Mouse (Mus musculus) liver, embryonic 15.5 days (tissue): Measurements from ENCODE around the gene Ccdc71. TPM values are rescaled to one million over a fixed set of nuclear protein-coding genes. Genes with fewer than 3 reads are reported as not detected.
A peak's percentile ranks its signal among the peaks of the same experiment; 100 is the strongest.

Experiments
- ATAC-seq: fragments of 200-750 bp; cut with Nextera tagmentation; 2 replicates; pipeline ENCODE4 v1.8.0; 2017; ENCODE audit warnings: moderate number of reproducible peaks, mild to moderate bottlenecking, moderate library complexity; ENCODE audit not compliant: insufficient read depth
- H3K27ac ChIP-seq: fragments of 300-500 bp; sonication (generic); replicated peaks from 2 replicates; pipeline ENCODE4 v1.5.1; 2015; ENCODE audit warnings: mild to moderate bottlenecking, inconsistent platforms
- H3K27me3 ChIP-seq: fragments of 300-500 bp; sonication (generic); 2 replicates; pipeline ENCODE4 v1.6.1; 2015; ENCODE audit warnings: mild to moderate bottlenecking, inconsistent platforms
- H3K36me3 ChIP-seq: fragments of 300-500 bp; sonication (generic); replicated peaks from 2 replicates; pipeline ENCODE4 v1.6.1; 2015; ENCODE audit warnings: moderate library complexity, mild to moderate bottlenecking, inconsistent platforms
- H3K4me1 ChIP-seq: fragments of 300-500 bp; sonication (generic); replicated peaks from 2 replicates; pipeline ENCODE4 v1.6.1; 2015; ENCODE audit warnings: inconsistent platforms
- H3K4me2 ChIP-seq: fragments of 300-500 bp; sonication (generic); 2 replicates; pipeline ENCODE4 v1.6.1; 2015; ENCODE audit warnings: moderate library complexity, mild to moderate bottlenecking, inconsistent platforms
- H3K4me3 ChIP-seq: fragments of 300-500 bp; sonication (generic); replicated peaks from 2 replicates; pipeline ENCODE4 v1.5.1; 2015; ENCODE audit warnings: mild to moderate bottlenecking, inconsistent platforms
- H3K9ac ChIP-seq: fragments of 300-500 bp; sonication (generic); 2 replicates; pipeline ENCODE4 v1.6.1; 2015; ENCODE audit warnings: moderate library complexity, mild to moderate bottlenecking, inconsistent platforms
- H3K9me3 ChIP-seq: fragments of 300-500 bp; sonication (generic); replicated peaks from 2 replicates; pipeline ENCODE4 v1.6.1; 2016; ENCODE audit warnings: inconsistent platforms
- WGBS: fragments of 180-500 bp; shearing (Covaris S2); methylation state at CpG from one replicate; pipeline ENCODE4 v1.1.7; 2015; ENCODE audit warnings: mixed read lengths; ENCODE audit not compliant: insufficient replicate concordance; 5-methylcytosine and 5-hydroxymethylcytosine counted together
- polyA plus RNA-seq: library from polyadenylated mRNA; unstranded; fragments of >200 nt; fragmentation: Nextera tagmentation; extraction: Ambion mirVana; gene quantifications from 2 replicates; pipeline ENCODE4 v1.2.1, GENCODE M21; 2015

Gene Ccdc71
- polyA plus RNA-seq, 1 experiment from 2014 or later: 18.7 TPM

- Histone ChIP-seq H3K4me2 (peak within 1 kb of the TSS; percentile 90), H3K4me3 (peak within 1 kb of the TSS; percentile 81), H3K4me1 (peaks cover 26% of the 10 kb centered on the region), H3K27me3 (no peaks in the 10 kb centered on the region), H3K36me3 (peaks cover 37% of the 10 kb centered on the region), H3K27ac (peak within 1 kb of the TSS; percentile 87), H3K9me3 (no peaks in the 10 kb centered on the region), H3K9ac (peak within 1 kb of the TSS; percentile 83)
- under 1% methylated on average over 37 of the region's 37 CpGs for WGBS
- peak; percentile 92 for ATAC-seq
Measured at GRCm38 (mm10) chr9:108507619-108508434, 47.5 kb downstream of the Ccdc71 start, which contains the start of gene Qars. TSS of gene Qars (plus strand) at chr9:108507706.

GRCm38 (mm10) chr9:108508776-108509175 is 48.4 kb downstream of the Ccdc71 start:
- ATAC-seq: no peak
- peak overlapping the region; percentile 90 for H3K4me2 ChIP-seq
- H3K4me3 ChIP-seq: peak overlapping the region; percentile 81
- H3K9ac ChIP-seq: peak overlapping the region; percentile 83
- 60% methylated on average over 7 of the region's 7 CpGs for WGBS
- H3K27me3 ChIP-seq: no peaks in the 10 kb centered on the region
- H3K36me3 ChIP-seq: peaks cover 44% of the 10 kb centered on the region
- H3K27ac ChIP-seq: peak overlapping the region; percentile 87; the same call in 1 of the 2 replicates
- no peaks in the 10 kb centered on the region for H3K9me3 ChIP-seq
- peaks cover 26% of the 10 kb centered on the region for H3K4me1 ChIP-seq

Other genes with a start within 250 kb of the Ccdc71 start
- gene Dag1, start 196.6 kb upstream of the Ccdc71 start, polyA plus RNA-seq: 16.0 and 18.2 TPM in 2 replicates
- gene Nicn1, start 170.1 kb upstream of the Ccdc71 start, polyA plus RNA-seq: 5.8 and 6.7 TPM in 2 replicates
- 11.9 and 13.3 TPM in 2 replicates for gene Amt, start 163.7 kb upstream of the Ccdc71 start, polyA plus RNA-seq
- 190 and 202 TPM in 2 replicates for gene Rhoa, start 154.4 kb upstream of the Ccdc71 start, polyA plus RNA-seq
- gene Tcta, start 154.4 kb upstream of the Ccdc71 start, polyA plus RNA-seq: 14.1 and 14.4 TPM in 2 replicates
- 6,133 and 6,280 TPM in 2 replicates for gene Gpx1, start 121.6 kb upstream of the Ccdc71 start, polyA plus RNA-seq
- 65.1 and 76.5 TPM in 2 replicates for gene Usp4, start 112.7 kb upstream of the Ccdc71 start, polyA plus RNA-seq
- 0.41 and 0.86 TPM in 2 replicates for gene 1700102P08Rik, start 67.7 kb upstream of the Ccdc71 start, polyA plus RNA-seq
- 0.03 and 0.17 TPM in 2 replicates for gene Ccdc36, start 32.0 kb upstream of the Ccdc71 start, polyA plus RNA-seq
- gene BC048562, start 24.0 kb upstream of the Ccdc71 start, polyA plus RNA-seq: not detected in 2 replicates
- 12.5 and 15.9 TPM in 2 replicates for gene Klhdc8b, start 1.1 kb downstream of the Ccdc71 start, polyA plus RNA-seq
- 8.5 and 9.0 TPM in 2 replicates for gene Lamb2, start 19.2 kb downstream of the Ccdc71 start, polyA plus RNA-seq
- 26.1 and 31.1 TPM in 2 replicates for gene Usp19, start 30.1 kb downstream of the Ccdc71 start, polyA plus RNA-seq
- gene Qars, start 47.2 kb downstream of the Ccdc71 start, polyA plus RNA-seq: 52.6 and 61.9 TPM in 2 replicates
- 43.0 and 43.5 TPM in 2 replicates for gene Qrich1, start 56.3 kb downstream of the Ccdc71 start, polyA plus RNA-seq
- 91.3 and 93.7 TPM in 2 replicates for gene Impdh2, start 99.8 kb downstream of the Ccdc71 start, polyA plus RNA-seq
- 25.6 and 26.2 TPM in 2 replicates for gene Ndufaf3, start 106.9 kb downstream of the Ccdc71 start, polyA plus RNA-seq
- gene Dalrd3, start 109.4 kb downstream of the Ccdc71 start, polyA plus RNA-seq: 29.2 and 34.2 TPM in 2 replicates
- gene Wdr6, start 118.2 kb downstream of the Ccdc71 start, polyA plus RNA-seq: 11.4 and 12.1 TPM in 2 replicates
- 0.36 and 0.41 TPM in 2 replicates for gene P4htm, start 137.1 kb downstream of the Ccdc71 start, polyA plus RNA-seq
- 29.7 and 32.3 TPM in 2 replicates for gene Arih2, start 188.9 kb downstream of the Ccdc71 start, polyA plus RNA-seq
- gene Slc25a20, start 201.6 kb downstream of the Ccdc71 start, polyA plus RNA-seq: 25.4 and 26.8 TPM in 2 replicates
- 9.5 and 10.3 TPM in 2 replicates for gene Prkar2a, start 228.8 kb downstream of the Ccdc71 start, polyA plus RNA-seq